Mouse (Mus musculus): ENCODE data around the gene Ap2a2.
"Not testable (repeated sequence)": the region's sequence is repeated elsewhere in the genome, so short reads cannot be mapped to it uniquely, and the experiment has no call there.

Ap2a2 gene

GRCm38 (mm10) chr7:141661481-141661880 is 99.5 kb downstream of the Ap2a2 start:
- DNase-seq (ENCODE audit: low read depth, low spot score), result no peak

- no peak for DNase-seq (ENCODE audit: low read depth, low spot score)
Observed at GRCm38 (mm10) chr7:141662223-141662622, 100.2 kb downstream of the Ap2a2 start.

- peak; percentile 40 for DNase-seq (ENCODE audit: low read depth, low spot score)
Observed at GRCm38 (mm10) chr7:141666190-141666589, 104.2 kb downstream of the Ap2a2 start.

GRCm38 (mm10) chr7:141669097-141669496 is 107.1 kb downstream of the Ap2a2 start:
- not testable (repeated sequence) for DNase-seq (ENCODE audit: low read depth, low spot score)

GRCm38 (mm10) chr7:141670999-141671398 is 109.0 kb downstream of the Ap2a2 start:
- DNase-seq (ENCODE audit: low read depth, low spot score), result no peak

- DNase-seq (ENCODE audit: low read depth, low spot score), result no peak
Observed at GRCm38 (mm10) chr7:141671626-141672291, 109.8 kb downstream of the Ap2a2 start.

GRCm38 (mm10) chr7:141678922-141679321 is 116.9 kb downstream of the Ap2a2 start:
- DNase-seq (ENCODE audit: low read depth, low spot score), result no peak
